ENCODE assay signal across 14 mouse cellular contexts in genomic region chr1:192986481-192986880, GRCm38 (mm10).
"Had no signal": no experiment of that assay in that cellular context is flagged by ENCODE, and none has a peak within 500 bp of the region (broad histone marks: within the 10 kb centered on the region; RNA-seq: fewer than 3 reads in every experiment).

No protein-coding gene starts in this region.

- H3K36me3 ChIP-seq: neural tube, embryonic 15.5 days; stomach, embryonic 15.5 days had no signal

- H3K27me3 ChIP-seq: neural tube, embryonic 15.5 days; stomach, embryonic 15.5 days had no signal

- H3K4me3 ChIP-seq: neural tube, embryonic 15.5 days; stomach, embryonic 15.5 days had no signal

- H3K4me1 ChIP-seq: neural tube, embryonic 15.5 days; stomach, embryonic 15.5 days had no signal

- H3K27ac ChIP-seq: neural tube, embryonic 15.5 days; stomach, embryonic 15.5 days; stomach, postnatal 0 days had no signal

- H3K9me3 ChIP-seq: neural tube, embryonic 15.5 days; stomach, embryonic 15.5 days had no signal

- H3K4me2 ChIP-seq: neural tube, embryonic 15.5 days; stomach, embryonic 15.5 days had no signal

- DNase-seq: right cerebral cortex, adult 18-20 months; right cerebral cortex, postnatal 14 days; right cerebral cortex, postnatal 25 days; right cerebral cortex, postnatal 4 days; spleen, adult 18-20 months; thymus, adult 18-20 months; thymus, adult 2 months; thymus, postnatal 14 days; thymus, postnatal 25 days; thymus, postnatal 36 days; thymus, postnatal 4 days had no signal

- H3K9ac ChIP-seq: neural tube, embryonic 15.5 days; stomach, embryonic 15.5 days had no signal
